Mouse (Mus musculus) liver, embryonic 14.5 days (tissue): ENCODE data around the gene Tbc1d10a.

ENCODE experiments used
- CTCF ChIP-seq: IDR thresholded peaks from 2 replicates; pipeline ENCODE4 v1.5.1; 2016; ENCODE audit warnings: antibody characterized with exemption, low read depth, control low read depth
- EP300 ChIP-seq: IDR thresholded peaks from 2 replicates; pipeline ENCODE4 v1.6.1; 2016; ENCODE audit warnings: antibody characterized with exemption, low read depth

DNA sequence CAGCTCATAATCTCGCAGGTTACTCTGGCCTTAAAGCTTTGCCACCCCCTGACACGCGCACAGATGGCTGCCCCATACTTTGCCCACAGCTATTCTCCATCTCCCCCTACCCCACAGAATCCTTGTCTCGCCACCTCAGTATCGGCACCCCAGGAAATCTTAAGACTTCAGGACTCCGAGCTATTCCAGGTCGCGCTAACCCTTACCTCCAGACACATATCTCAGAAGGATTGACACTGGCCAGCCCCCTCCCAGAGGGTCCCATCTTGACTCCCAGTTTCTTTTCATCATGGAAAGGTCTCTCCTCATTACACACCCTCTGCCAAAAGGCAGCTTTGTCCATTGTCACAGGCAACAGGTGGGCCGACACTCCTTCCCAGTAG lies 720 bp downstream of the Tbc1d10a start:
- TF ChIP-seq EP300 (no peak), CTCF (no peak)
